In the genomic region with DNA sequence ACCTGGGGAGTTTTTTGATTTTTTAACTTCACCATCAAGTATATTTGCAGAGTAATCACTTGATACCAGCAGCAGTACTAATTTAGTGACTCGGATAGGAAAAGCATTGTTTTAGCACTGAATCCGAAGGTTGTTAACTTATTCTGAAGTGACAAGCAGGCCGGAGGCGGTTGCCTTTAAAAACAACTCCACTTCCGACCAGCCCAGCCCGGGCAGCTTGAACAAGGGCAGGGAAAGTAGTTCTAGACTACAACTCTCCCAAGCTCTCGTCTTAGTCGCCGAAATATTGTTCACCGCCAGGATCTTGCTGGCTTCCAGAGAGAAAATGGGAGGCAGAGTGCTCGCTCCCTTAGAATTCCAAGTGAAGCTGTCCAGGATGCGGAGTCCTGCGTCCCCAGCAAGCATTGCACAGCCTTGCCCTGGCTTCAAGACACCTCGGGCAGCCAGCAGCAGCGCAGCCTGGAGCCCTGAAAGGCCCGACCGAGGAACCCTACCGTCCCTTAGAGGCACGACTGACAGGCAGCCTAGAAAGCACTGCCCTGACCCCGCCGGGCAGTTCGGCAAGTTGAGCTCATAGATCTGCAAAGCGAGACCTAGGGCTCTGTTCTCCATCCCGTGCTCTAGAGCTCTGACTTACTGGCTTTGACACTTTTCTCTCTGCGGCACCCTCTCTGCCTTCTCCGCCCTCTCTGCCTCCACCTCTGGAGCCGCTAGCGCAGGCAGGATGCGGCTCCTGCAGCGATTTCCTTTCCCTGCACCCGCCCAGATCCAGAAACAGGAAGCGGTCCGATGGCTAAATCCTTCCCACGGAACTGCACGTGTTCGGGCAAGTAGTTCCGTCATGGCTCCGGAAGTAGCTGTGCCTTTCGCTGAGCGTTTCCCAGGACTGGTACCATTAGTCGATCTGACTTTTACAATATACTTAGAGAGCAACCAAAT, we compare ENCODE assay signal across 8 mouse cellular contexts. TPM values are rescaled to one million over a fixed set of nuclear protein-coding genes. Genes with fewer than 3 reads are reported as not detected.
DNase-seq lines count a peak whose midpoint lies in the region; ATAC-seq lines count a peak whose summit lies in the region.

A gene (minus strand): TSS at position 786 of the 939 bp plus-strand sequence.

- no peaks in the 10 kb centered on the region for H3K9me3 ChIP-seq in forebrain, embryonic 14.5 days (replicated peaks; ENCODE audit: control insufficient read depth, low read length)
- H3K9me3 ChIP-seq in neural tube, embryonic 15.5 days (replicated peaks) = no peaks in the 10 kb centered on the region

- peak within 1 kb of the TSS; percentile 95 for H3K9ac ChIP-seq in forebrain, embryonic 14.5 days (ENCODE audit: low read length)
- H3K9ac ChIP-seq in neural tube, embryonic 15.5 days (replicated peaks) = peak within 1 kb of the TSS; percentile 93

- H3K27ac ChIP-seq in forebrain, embryonic 14.5 days (ENCODE audit: low read depth, low read length) = peak within 1 kb of the TSS; percentile 74
- H3K27ac ChIP-seq in neural tube, embryonic 15.5 days (replicated peaks) = peak within 1 kb of the TSS; percentile 83

- peak within 1 kb of the TSS; percentile 88 for H3K4me2 ChIP-seq in forebrain, embryonic 14.5 days (ENCODE audit: low read length)
- peak within 1 kb of the TSS; percentile 67 for H3K4me2 ChIP-seq in neural tube, embryonic 15.5 days

- peak; percentile 97 for ATAC-seq in forebrain, embryonic 14.5 days
- peak; percentile 97 for ATAC-seq in neural tube, embryonic 15.5 days (ENCODE audit: low FRiP score)

- no peaks in the 10 kb centered on the region for H3K36me3 ChIP-seq in forebrain, embryonic 14.5 days (ENCODE audit: control insufficient read depth, insufficient read depth, low read length)
- no peaks in the 10 kb centered on the region for H3K36me3 ChIP-seq in neural tube, embryonic 15.5 days

- peak; percentile 98 for DNase-seq in ES-CJ7 (ENCODE audit: low read depth, low spot score)
- peak; percentile 91 for DNase-seq in cerebellum, adult 11 months
- DNase-seq in forebrain, embryonic 14.5 days (ENCODE audit: low spot score) = peak; percentile 96
- DNase-seq in heart, postnatal 14 days = peak; percentile 93 to 96
- peak; percentile 96 for DNase-seq in layer of hippocampus, adult 11-12 months (ENCODE audit: low spot score)
- peak; percentile 93 to 94 for DNase-seq in lung, adult 18-20 months
- DNase-seq in testis, postnatal 14 days (ENCODE audit: low spot score) = peak; percentile 91

- 2% methylated on average over 41 of the region's 41 CpGs for WGBS in forebrain, embryonic 14.5 days
- WGBS in neural tube, embryonic 15.5 days = 2% methylated on average over 41 of the region's 41 CpGs

- H3K4me3 ChIP-seq in forebrain, embryonic 14.5 days (ENCODE audit: low read depth, low read length) = peak within 1 kb of the TSS; percentile 87
- H3K4me3 ChIP-seq in neural tube, embryonic 15.5 days (replicated peaks) = peak within 1 kb of the TSS; percentile 89

- intact Hi-C loops in heart, postnatal 14 days (cut with DNase I) = loop anchor here (5.0 to 10.0 kb wide), 3 partner anchors 59 to 124 kb away; a partner anchor contains a TSS

- peaks cover 9% of the 10 kb centered on the region; the same call in 1 of the 2 replicates for H3K4me1 ChIP-seq in forebrain, embryonic 14.5 days (ENCODE audit: control insufficient read depth, insufficient read depth, low read length)
- H3K4me1 ChIP-seq in neural tube, embryonic 15.5 days = peaks cover 23% of the 10 kb centered on the region

- no peaks in the 10 kb centered on the region for H3K27me3 ChIP-seq in forebrain, embryonic 14.5 days (replicated peaks; ENCODE audit: control insufficient read depth, insufficient read depth, low read length)
- H3K27me3 ChIP-seq in neural tube, embryonic 15.5 days (replicated peaks) = no peaks in the 10 kb centered on the region; the same call in 1 of the 2 replicates

RNA-seq across cellular contexts. Expression of the gene that starts here (rescaled TPM):
- 17.2 and 17.7 TPM in 2 replicates for polyA plus RNA-seq in forebrain, embryonic 14.5 days (2014; fragmentation: Nextera tagmentation; extraction: Ambion mirVana)
- 10 to 100 TPM; 11.4 to 12.4 TPM for total RNA-seq in heart, postnatal 14 days (2021)
- 18.7 and 20.6 TPM in 2 replicates for polyA plus RNA-seq in neural tube, embryonic 15.5 days (2015; fragmentation: Nextera tagmentation; extraction: Ambion mirVana)

Comparison
In these comparisons a context has a peak if more than half of its experiments do, and no peak if none do; other contexts are left out.
1. Peak in every context shown above with its lines: DNase-seq, ATAC-seq, H3K4me3 ChIP-seq and H3K27ac ChIP-seq.